Mouse (Mus musculus) heart, postnatal 10 days (tissue): ENCODE results near the gene Ly6f. TPM values are rescaled to one million over a fixed set of nuclear protein-coding genes. Genes with fewer than 3 reads are reported as not detected.

Experiments
- DNase-seq, 2 experiments: peaks; one replicate each; pipeline ENCODE4 v3.0.0; 2021
- intact Hi-C: fragments of 180-260 bp; cut with DNase I; formaldehyde crosslinking; loops from one replicate; pipeline ENCODE4 v1.15.1; 2025
- total RNA-seq, 2 experiments: library from RNA; stranded (reverse); gene quantifications; 2 replicates each; pipeline ENCODE4 v1.2.3; 2021

Gene Ly6f
- total RNA-seq, 2 experiments from 2014 or later: not detected

GRCm38 (mm10) chr15:75314421-75314820 is 46.2 kb downstream of the Ly6f start:
- DNase-seq: no peak
- intact Hi-C loops: no loop called here

- intact Hi-C loops: no loop called here
- DNase-seq: no peak
Measured at GRCm38 (mm10) chr15:75317255-75317654, 49.0 kb downstream of the Ly6f start.

- DNase-seq: no peak
- intact Hi-C loops: no loop called here
Measured at GRCm38 (mm10) chr15:75318584-75318983, 50.4 kb downstream of the Ly6f start.

GRCm38 (mm10) chr15:75320104-75320503 is 51.9 kb downstream of the Ly6f start:
- intact Hi-C loops: no loop called here
- DNase-seq: no peak

Other genes starting within 250 kb of the Ly6f start
- 100 to 1,000 TPM; 188 to 226 TPM for gene Ly6c1, start 219.6 kb upstream of the Ly6f start, total RNA-seq
- gene Ly6c2, start 156.5 kb upstream of the Ly6f start, total RNA-seq: 1 to 10 TPM; 5.8 to 6.6 TPM
- gene Ly6g, start 113.2 kb upstream of the Ly6f start, total RNA-seq: not detected
- not detected for gene BC025446, start 52.0 kb upstream of the Ly6f start, total RNA-seq